Mouse (Mus musculus): ENCODE measurements around the gene Ptprn2. TPM values are rescaled to one million over a fixed set of nuclear protein-coding genes. Genes with fewer than 3 reads are reported as not detected.

Ptprn2 gene
- polyA plus RNA-seq, 1 experiment from 2014 or later: 0.09 TPM

DNA sequence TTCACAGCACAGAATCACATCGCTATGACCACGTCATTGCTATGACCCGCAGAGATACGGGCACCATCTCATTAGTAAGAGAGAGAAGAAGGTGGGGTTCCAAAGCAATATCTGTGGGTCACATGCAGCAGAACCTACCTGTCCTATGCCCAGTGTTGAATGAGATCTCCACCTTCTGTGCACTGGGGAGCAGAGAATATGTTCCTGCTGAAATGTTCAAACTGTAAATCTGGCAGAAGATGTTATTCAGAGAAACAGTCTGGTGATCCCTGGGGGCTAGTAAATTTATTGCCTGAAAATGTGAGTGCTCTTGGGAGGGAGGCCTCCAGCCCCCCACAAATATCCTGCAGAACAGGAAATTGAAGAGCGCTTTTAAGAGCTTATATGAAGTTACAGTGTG is 490.0 kb downstream of the Ptprn2 start:
- no peak overlapping the region for H3K27ac ChIP-seq
- no peaks in the 10 kb centered on the region for H3K36me3 ChIP-seq
- H3K4me1 ChIP-seq: peaks cover 17% of the 10 kb centered on the region
- H3K27me3 ChIP-seq (ENCODE audit: low read depth, poor library complexity, severe bottlenecking): no peaks in the 10 kb centered on the region
- WGBS: 87% methylated on average over 5 of the region's 5 CpGs
- no peaks in the 10 kb centered on the region for H3K9me3 ChIP-seq (replicated peaks)
- peak; percentile 22 for DNase-seq (ENCODE audit: low spot score)
- no peak overlapping the region for H3K4me3 ChIP-seq

DNA sequence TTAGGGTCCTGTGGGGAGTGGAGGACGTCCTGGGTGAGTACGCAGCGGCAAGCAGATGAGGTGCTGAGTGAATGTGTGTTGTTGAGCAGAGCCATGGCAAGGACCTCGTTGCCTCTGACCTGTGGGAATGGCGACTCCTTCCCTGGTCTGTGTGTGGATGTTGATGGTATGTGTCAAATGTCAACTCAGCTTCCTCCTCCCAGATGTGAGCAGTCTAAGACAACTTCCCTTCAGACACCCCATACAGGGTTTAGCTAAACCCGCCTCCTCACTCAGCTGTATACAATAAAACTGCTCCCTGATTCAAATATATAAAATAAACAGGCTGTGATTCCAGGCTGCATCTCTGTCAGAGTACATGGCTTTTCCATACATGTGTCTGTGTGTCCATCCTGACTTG is 491.5 kb downstream of the Ptprn2 start:
- no peaks in the 10 kb centered on the region for H3K27me3 ChIP-seq (ENCODE audit: low read depth, poor library complexity, severe bottlenecking)
- 79% methylated on average over 6 of the region's 6 CpGs for WGBS
- H3K9me3 ChIP-seq (replicated peaks): no peaks in the 10 kb centered on the region
- no peak overlapping the region for H3K4me3 ChIP-seq
- no peak overlapping the region for H3K27ac ChIP-seq
- peak; percentile 18 for DNase-seq (ENCODE audit: low spot score)
- H3K4me1 ChIP-seq: 0 out of 2 replicates have a peak, but pooled peaks cover 5% of the 10 kb centered on the region
- H3K36me3 ChIP-seq: no peaks in the 10 kb centered on the region

- Histone ChIP-seq H3K36me3 (no peaks in the 10 kb centered on the region), H3K27me3 (ENCODE audit: low read depth, poor library complexity, severe bottlenecking) (no peaks in the 10 kb centered on the region), H3K4me1 (0 out of 2 replicates have a peak, but pooled peaks cover 5% of the 10 kb centered on the region), H3K9me3 (replicated peaks) (no peaks in the 10 kb centered on the region), H3K4me3 (no peak overlapping the region), H3K27ac (no peak overlapping the region)
- WGBS: 92% methylated on average over 6 of the region's 6 CpGs
- peak; percentile 20 for DNase-seq (ENCODE audit: low spot score)
Measured at GRCm38 (mm10) chr12:116978201-116978600, 492.7 kb downstream of the Ptprn2 start.

- H3K9me3 ChIP-seq (replicated peaks): no peaks in the 10 kb centered on the region
- H3K27ac ChIP-seq: no peak overlapping the region
- H3K4me1 ChIP-seq: peaks cover 6% of the 10 kb centered on the region
- no peak for DNase-seq (ENCODE audit: low spot score)
- no peaks in the 10 kb centered on the region for H3K27me3 ChIP-seq (ENCODE audit: low read depth, poor library complexity, severe bottlenecking)
- no peak overlapping the region for H3K4me3 ChIP-seq
- H3K36me3 ChIP-seq: no peaks in the 10 kb centered on the region
- WGBS: 83% methylated on average over 1 of the region's 1 CpGs
Measured at GRCm38 (mm10) chr12:116981315-116981714, 495.8 kb downstream of the Ptprn2 start.

GRCm38 (mm10) chr12:116989144-116989543 is 503.6 kb downstream of the Ptprn2 start:
- WGBS: 74% methylated on average over 10 of the region's 10 CpGs
- Histone ChIP-seq H3K4me1 (peaks cover 9% of the 10 kb centered on the region), H3K27ac (no peak overlapping the region), H3K9me3 (replicated peaks) (no peaks in the 10 kb centered on the region), H3K27me3 (ENCODE audit: low read depth, poor library complexity, severe bottlenecking) (no peaks in the 10 kb centered on the region), H3K4me3 (no peak overlapping the region), H3K36me3 (no peaks in the 10 kb centered on the region)
- no peak for DNase-seq (ENCODE audit: low spot score)

DNA sequence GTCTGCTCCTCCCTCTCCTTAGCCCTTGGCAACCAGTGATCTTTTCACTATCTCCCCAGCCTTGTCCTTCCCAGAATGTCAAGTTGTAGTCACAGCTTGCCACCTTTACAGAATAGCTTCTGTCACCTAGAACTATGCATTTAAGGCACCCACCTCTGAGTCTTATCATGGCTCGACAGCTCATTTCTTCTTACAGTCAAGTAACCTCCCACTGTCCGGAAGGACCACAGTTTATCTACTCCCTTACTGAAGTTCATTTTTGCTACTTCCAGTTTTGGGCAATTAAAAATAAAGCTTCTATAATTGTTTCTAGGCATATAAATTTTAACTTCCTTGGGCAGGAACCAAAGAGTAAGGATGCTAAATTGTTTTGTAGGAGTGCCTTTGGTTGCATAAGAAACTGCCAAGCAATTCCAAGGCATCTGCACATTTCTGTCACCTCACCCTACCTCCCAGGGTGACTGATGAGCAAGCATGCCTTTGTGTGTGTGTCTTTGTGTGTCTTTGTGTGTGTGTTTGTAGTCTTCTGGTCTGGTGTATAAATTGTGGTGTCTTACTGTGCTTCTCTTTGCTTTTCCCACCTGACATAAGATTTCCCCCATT is 516.1 kb downstream of the Ptprn2 start:
- no peaks in the 10 kb centered on the region for H3K9me3 ChIP-seq (replicated peaks)
- H3K4me1 ChIP-seq: no peaks in the 10 kb centered on the region
- H3K4me3 ChIP-seq: no peak overlapping the region
- no peak overlapping the region for H3K27ac ChIP-seq
- DNase-seq (ENCODE audit: low spot score): peak; percentile 6
- H3K27me3 ChIP-seq (ENCODE audit: low read depth, poor library complexity, severe bottlenecking): no peaks in the 10 kb centered on the region
- no peaks in the 10 kb centered on the region for H3K36me3 ChIP-seq
- 88% methylated on average over 2 of the region's 2 CpGs for WGBS

DNA sequence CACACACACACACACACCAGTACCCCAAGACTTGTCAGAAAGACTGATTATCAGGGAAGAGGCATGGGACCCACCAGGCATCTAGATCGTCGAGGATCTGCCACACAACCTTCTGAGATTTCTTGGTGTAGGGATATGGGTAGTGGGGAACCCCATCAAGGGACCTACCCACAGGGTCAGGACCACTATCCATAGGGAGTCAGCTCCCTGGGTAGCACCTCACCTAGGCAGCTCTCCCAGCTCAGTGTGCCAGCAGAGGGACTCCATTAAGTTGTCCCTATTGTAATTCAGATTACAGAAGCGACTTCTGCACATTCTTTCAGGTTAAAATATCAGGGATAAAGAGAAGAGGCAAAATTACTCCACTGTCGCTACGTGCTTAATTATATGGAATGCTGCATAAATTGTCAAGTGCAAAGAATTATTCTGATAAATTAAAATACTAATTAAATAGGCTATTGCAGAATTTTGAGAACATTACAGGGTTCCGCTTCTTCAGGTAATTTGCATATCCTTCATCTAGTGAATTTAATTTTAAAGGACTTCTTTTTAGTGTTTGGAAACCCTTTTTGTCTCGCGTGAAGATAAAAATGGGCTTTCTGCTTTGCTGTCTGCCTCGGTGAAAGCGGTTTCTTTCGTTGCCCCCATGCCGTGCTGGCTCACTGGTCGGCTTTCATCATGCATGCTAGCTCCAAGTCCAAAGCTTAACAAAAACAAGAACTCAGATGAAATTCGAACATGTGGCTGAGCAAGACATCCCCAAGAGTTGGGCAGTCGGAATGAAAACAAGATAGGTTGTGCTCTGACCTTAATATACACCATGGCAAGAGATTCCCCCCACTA is 531.5 kb downstream of the Ptprn2 start:
- no peak overlapping the region for H3K27ac ChIP-seq
- no peaks in the 10 kb centered on the region for H3K4me1 ChIP-seq
- H3K9me3 ChIP-seq (replicated peaks): no peaks in the 10 kb centered on the region
- H3K4me3 ChIP-seq: no peak overlapping the region
- no peaks in the 10 kb centered on the region for H3K36me3 ChIP-seq
- 81% methylated on average over 15 of the region's 15 CpGs for WGBS
- H3K27me3 ChIP-seq (ENCODE audit: low read depth, poor library complexity, severe bottlenecking): no peaks in the 10 kb centered on the region
- DNase-seq (ENCODE audit: low spot score): peak; percentile 15

- Histone ChIP-seq H3K36me3 (no peaks in the 10 kb centered on the region), H3K9me3 (replicated peaks) (no peaks in the 10 kb centered on the region), H3K4me1 (no peaks in the 10 kb centered on the region; the same call in 1 of the 2 replicates), H3K4me3 (no peak overlapping the region), H3K27ac (no peak overlapping the region), H3K27me3 (ENCODE audit: low read depth, poor library complexity, severe bottlenecking) (no peaks in the 10 kb centered on the region)
- DNase-seq (ENCODE audit: low spot score): peak; percentile 19
- 27% methylated on average over 2 of the region's 2 CpGs for WGBS
Measured at GRCm38 (mm10) chr12:117017912-117018311, 532.4 kb downstream of the Ptprn2 start.

DNA sequence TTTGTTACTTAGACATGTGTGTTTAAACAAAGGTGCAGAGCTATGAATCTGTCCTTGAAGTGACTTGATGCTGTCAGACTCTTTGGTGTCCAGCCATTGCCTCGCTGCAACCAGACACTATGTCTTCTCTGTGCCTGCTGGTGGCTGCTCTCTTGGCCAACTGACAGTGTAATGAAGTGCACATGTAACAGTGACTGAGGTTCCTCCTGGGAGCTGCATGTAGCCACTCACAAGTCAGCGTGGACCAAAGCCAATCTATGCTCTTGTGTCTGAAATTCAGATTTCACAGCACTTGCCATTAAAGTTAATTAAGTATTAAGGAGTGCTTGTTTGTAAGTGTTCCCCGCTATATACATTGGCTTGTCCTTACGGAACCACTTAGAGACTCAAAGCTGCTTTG is 537.7 kb downstream of the Ptprn2 start:
- H3K4me1 ChIP-seq: peaks cover 9% of the 10 kb centered on the region; the same call in 1 of the 2 replicates
- no peaks in the 10 kb centered on the region for H3K27me3 ChIP-seq (ENCODE audit: low read depth, poor library complexity, severe bottlenecking)
- no peak overlapping the region for H3K27ac ChIP-seq
- WGBS: 80% methylated on average over 4 of the region's 4 CpGs
- no peaks in the 10 kb centered on the region for H3K9me3 ChIP-seq (replicated peaks)
- DNase-seq (ENCODE audit: low spot score): peak; percentile 15
- H3K4me3 ChIP-seq: no peak overlapping the region
- H3K36me3 ChIP-seq: no peaks in the 10 kb centered on the region

DNA sequence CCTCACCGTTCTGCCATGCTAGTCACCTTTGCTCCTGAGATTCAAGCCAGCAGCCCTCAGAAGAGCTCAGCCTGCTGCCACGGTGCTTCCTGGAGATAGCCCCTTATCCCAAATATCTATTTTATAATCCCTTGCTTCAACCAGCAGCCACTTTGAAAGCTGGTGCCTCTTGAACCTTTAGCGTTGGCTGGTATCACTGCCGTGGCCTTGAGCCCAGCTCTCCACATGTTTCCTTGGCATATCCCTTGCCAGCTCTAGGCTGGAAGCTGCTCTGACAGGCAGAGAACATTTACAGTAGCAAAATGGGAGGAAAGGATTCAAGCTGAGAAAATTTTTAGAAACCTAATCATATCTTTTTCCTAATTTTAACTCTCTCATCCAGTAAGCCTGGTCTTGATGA is 539.4 kb downstream of the Ptprn2 start:
- no peak for DNase-seq (ENCODE audit: low spot score)
- WGBS: 93% methylated on average over 4 of the region's 4 CpGs
- Histone ChIP-seq H3K4me3 (no peak overlapping the region), H3K4me1 (peaks cover 11% of the 10 kb centered on the region; the same call in 1 of the 2 replicates), H3K27me3 (ENCODE audit: low read depth, poor library complexity, severe bottlenecking) (no peaks in the 10 kb centered on the region), H3K27ac (no peak overlapping the region), H3K9me3 (replicated peaks) (no peaks in the 10 kb centered on the region), H3K36me3 (no peaks in the 10 kb centered on the region)

DNA sequence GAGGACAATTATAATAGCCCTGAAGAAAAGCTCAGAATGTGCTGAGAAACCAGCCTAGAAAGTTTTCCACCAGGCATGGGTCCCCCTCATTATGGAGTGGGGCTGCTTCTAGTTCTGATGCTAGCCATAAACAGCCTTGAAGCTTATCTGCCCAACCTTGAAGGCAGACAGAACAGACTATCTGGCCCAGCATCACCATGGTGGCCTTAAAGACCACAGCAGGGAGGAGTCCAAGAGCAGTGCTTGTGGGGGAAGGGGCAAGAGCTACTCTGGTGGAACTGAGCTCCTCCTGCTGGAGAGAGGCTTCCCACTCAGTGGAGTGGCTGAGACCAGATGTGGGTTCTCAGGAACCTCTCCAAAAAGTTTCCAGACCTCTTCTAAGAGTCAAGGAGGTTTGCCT is 540.2 kb downstream of the Ptprn2 start:
- Histone ChIP-seq H3K4me1 (peaks cover 11% of the 10 kb centered on the region; the same call in 1 of the 2 replicates), H3K4me3 (no peak overlapping the region), H3K36me3 (no peaks in the 10 kb centered on the region), H3K9me3 (replicated peaks) (no peaks in the 10 kb centered on the region), H3K27me3 (ENCODE audit: low read depth, poor library complexity, severe bottlenecking) (no peaks in the 10 kb centered on the region), H3K27ac (no peak overlapping the region)
- DNase-seq (ENCODE audit: low spot score): no peak

- no peak overlapping the region for H3K27ac ChIP-seq
- 93% methylated on average over 6 of the region's 6 CpGs for WGBS
- no peak overlapping the region for H3K4me3 ChIP-seq
Measured at GRCm38 (mm10) chr12:117027351-117027750, 541.8 kb downstream of the Ptprn2 start.

GRCm38 (mm10) chr12:117028333-117028961 is 542.9 kb downstream of the Ptprn2 start:
- Histone ChIP-seq H3K36me3 (no peaks in the 10 kb centered on the region), H3K27ac (no peak overlapping the region), H3K4me1 (peaks cover 8% of the 10 kb centered on the region; the same call in 1 of the 2 replicates), H3K9me3 (replicated peaks) (no peaks in the 10 kb centered on the region), H3K27me3 (ENCODE audit: low read depth, poor library complexity, severe bottlenecking) (no peaks in the 10 kb centered on the region), H3K4me3 (no peak overlapping the region)
- DNase-seq (ENCODE audit: low spot score): no peak
- WGBS: 70% methylated on average over 5 of the region's 5 CpGs

More at GRCm38 (mm10) chr12:117027351-117027750, 541.8 kb downstream of the Ptprn2 start:
- DNase-seq (ENCODE audit: low spot score): no peak
- no peaks in the 10 kb centered on the region for H3K36me3 ChIP-seq
- H3K9me3 ChIP-seq (replicated peaks): no peaks in the 10 kb centered on the region
- peaks cover 11% of the 10 kb centered on the region; the same call in 1 of the 2 replicates for H3K4me1 ChIP-seq
- H3K27me3 ChIP-seq (ENCODE audit: low read depth, poor library complexity, severe bottlenecking): no peaks in the 10 kb centered on the region
